Mouse (Mus musculus): ENCODE measurements around the gene Rpsa.

The Rpsa gene

GRCm38 (mm10) chr9:120112472-120112871, 15.0 kb upstream of the Rpsa start:
- in situ Hi-C loops (cut with MboI; ENCODE audit: low sequenced_read_pairs) = no loop called here

GRCm38 (mm10) chr9:120113456-120113855, 14.0 kb upstream of the Rpsa start:
- in situ Hi-C loops (cut with MboI; ENCODE audit: low sequenced_read_pairs) = no loop called here

DNA sequence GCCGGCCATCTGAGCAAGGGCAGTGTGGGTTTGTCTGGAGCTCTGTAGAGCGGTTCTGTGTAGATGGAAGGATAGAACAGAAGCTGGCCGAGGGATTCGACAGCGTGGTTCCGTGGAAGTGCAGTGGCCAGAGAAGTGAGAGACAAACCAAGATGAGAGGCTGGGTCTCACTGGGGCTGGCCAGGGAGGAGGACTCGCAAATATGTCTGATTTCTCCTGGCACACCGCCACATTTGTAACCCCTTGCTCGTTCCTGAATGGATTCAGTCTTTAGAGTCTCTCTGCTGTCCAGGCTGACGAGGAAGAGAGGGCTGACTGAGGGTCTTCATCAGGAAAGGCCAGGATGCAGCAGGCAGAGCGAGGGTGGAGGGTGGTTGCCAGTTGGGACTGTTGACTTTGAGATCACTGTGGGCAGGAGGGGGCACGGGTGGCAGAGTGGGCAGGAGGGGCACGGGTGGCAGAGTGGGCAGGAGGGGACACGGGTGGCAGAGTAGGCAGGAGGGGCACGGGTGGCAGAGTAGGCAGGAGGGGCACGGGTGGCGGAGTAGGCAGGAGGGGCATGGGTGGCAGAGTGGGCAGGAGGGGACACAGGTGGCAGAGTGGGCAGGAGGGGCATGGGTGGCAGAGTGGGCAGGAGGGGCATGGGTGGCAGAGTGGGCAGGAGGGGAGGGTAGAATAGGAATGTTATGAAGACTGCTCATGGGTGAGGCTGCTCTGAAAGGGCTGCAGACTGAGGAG, 13.3 kb upstream of the Rpsa start:
- in situ Hi-C loops (cut with MboI; ENCODE audit: low sequenced_read_pairs) = no loop called here

GRCm38 (mm10) chr9:120114789-120115151, 12.7 kb upstream of the Rpsa start:
- in situ Hi-C loops (cut with MboI; ENCODE audit: low sequenced_read_pairs) = no loop called here

DNA sequence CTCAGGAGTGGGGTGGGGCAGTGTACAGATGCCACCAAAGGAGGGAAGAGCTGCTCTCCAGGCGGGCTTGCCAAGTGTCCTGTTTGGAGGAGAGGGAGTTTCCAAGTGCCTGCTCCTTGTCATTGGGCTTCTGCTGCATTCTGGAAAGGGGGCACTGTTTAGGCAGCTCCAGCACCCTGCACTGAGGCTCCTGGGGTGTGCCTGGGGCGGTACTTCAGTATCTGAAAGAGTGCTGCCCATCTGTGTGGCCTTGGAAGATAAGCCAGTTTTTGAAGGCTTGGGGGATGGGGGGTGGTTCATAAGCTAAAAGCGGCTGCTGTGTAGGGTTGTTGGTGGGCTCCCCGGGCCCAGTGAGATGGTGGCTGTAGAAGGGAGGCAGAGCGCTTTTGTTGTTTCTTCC, 11.9 kb upstream of the Rpsa start:
- in situ Hi-C loops (cut with MboI; ENCODE audit: low sequenced_read_pairs) = no loop called here

DNA sequence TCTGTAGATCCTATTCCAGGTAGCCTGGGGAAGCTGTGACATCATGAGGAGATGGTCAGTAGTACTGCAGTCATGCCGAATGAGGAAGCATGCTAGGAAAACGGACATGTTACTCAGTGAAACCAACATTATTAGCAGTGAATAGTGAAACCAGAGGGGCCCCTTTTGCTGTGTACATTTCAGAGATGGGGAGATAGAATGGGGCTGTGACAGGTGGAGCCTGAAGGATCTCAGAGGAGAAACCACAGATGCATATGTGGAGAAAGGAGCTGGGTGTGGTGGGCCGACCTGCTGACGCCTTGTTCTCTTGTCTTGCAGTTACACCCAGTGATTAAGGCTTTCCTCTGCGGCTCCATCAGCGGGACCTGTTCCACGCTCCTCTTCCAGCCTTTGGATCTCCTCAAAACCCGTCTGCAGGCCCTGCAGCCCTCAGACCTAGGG, 11.3 kb upstream of the Rpsa start:
- in situ Hi-C loops (cut with MboI; ENCODE audit: low sequenced_read_pairs) = no loop called here

- in situ Hi-C loops (cut with MboI; ENCODE audit: low sequenced_read_pairs) = no loop called here
These were observed 9.3 kb upstream of the Rpsa start for GRCm38 (mm10) chr9:120118212-120118611.

GRCm38 (mm10) chr9:120120503-120120902, 7.0 kb upstream of the Rpsa start:
- in situ Hi-C loops (cut with MboI; ENCODE audit: low sequenced_read_pairs) = no loop called here

GRCm38 (mm10) chr9:120126868-120127267, 621 bp upstream of the Rpsa start:
- in situ Hi-C loops (cut with MboI; ENCODE audit: low sequenced_read_pairs) = no loop called here

- in situ Hi-C loops (cut with MboI; ENCODE audit: low sequenced_read_pairs) = no loop called here
These were observed 1.8 kb downstream of the Rpsa start for GRCm38 (mm10) chr9:120129276-120129675.

GRCm38 (mm10) chr9:120131784-120132288, 4.3 kb downstream of the Rpsa start:
- in situ Hi-C loops (cut with MboI; ENCODE audit: low sequenced_read_pairs) = no loop called here

- in situ Hi-C loops (cut with MboI; ENCODE audit: low sequenced_read_pairs) = no loop called here
These were observed 5.7 kb downstream of the Rpsa start for GRCm38 (mm10) chr9:120132980-120133754.

DNA sequence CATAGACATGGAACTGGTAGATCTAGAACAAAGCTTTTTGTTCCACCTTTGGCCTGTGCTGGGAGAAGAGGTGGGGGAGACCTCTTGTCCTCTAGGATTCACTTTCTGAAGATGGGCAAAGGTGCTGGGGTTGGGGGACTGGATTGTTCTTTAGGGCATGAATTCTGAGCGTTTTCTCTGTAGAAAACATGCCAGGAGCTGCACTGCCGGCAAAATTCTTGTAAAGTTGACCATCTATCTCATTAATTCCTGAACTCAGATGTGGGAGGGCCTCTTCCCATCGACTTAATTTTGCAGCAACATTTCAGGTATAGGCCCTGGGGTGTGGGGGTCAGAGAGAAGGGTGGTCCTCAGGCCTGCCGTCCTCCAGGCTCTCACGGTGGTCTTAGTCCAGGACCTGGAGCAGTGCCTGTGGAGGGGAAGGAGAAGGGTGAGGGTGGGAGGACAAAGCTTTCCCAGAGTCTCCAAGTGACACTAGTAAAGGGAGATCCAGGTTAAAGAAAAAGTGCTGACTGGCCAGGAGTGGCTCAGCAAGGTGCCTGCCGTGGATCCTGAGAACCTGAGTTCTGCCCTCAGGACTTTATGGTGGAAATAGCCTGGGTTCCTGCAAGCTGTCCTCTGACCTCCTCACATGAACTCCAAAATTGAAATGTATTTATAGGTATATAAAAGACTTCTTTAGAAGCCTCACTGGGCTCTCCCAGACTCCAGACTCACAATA, 6.4 kb downstream of the Rpsa start:
- in situ Hi-C loops (cut with MboI; ENCODE audit: low sequenced_read_pairs) = no loop called here

GRCm38 (mm10) chr9:120134529-120135160, 7.2 kb downstream of the Rpsa start:
- in situ Hi-C loops (cut with MboI; ENCODE audit: low sequenced_read_pairs) = no loop called here

DNA sequence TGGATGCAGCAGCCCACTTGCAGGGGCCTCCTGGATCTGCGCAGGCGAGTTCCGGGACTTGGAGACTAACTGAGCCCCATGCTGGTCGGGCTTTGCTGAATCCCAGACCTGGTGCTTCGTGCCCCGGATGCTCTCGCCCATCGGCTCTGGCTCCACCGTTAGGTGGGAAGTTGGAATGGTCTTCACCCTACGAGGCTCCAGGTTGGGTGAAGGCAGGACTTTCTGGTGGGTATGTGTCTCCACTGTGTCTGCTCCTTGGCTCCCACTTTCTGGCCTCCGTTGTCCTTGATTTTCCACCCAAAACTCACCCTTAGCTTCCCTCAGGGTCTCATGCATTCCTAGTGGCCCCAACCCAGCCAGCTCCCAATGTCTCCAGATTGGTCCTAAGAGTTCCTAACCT, 8.0 kb downstream of the Rpsa start:
- in situ Hi-C loops (cut with MboI; ENCODE audit: low sequenced_read_pairs) = no loop called here

GRCm38 (mm10) chr9:120140652-120141051, 13.2 kb downstream of the Rpsa start:
- in situ Hi-C loops (cut with MboI; ENCODE audit: low sequenced_read_pairs) = no loop called here

- in situ Hi-C loops (cut with MboI; ENCODE audit: low sequenced_read_pairs) = no loop called here
These were observed 17.0 kb downstream of the Rpsa start for GRCm38 (mm10) chr9:120144474-120144873.

GRCm38 (mm10) chr9:120149222-120149828, 21.8 kb downstream of the Rpsa start, which contains the start of gene Mobp:
Gene Mobp, plus strand, starts transcription at chr9:120149707.
- in situ Hi-C loops (cut with MboI; ENCODE audit: low sequenced_read_pairs) = no loop called here

DNA sequence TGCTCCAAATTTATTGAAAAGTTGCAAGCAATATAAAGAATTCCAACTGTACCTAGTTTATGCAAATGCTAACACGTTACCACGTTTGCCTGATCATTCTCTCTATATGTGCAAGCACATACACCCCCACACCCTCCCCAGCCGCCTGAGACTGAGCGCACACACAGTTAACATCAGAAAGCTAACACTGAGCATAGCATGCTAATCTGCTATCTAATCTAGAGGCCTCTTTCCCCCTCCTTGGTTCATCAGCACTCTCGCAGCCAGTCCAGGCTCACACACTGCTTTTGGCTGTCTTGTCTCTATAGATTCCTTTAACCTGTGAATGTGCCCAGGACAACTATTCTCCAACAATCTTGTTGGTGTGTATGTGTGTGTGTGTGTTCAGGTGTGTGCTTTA, 23.7 kb downstream of the Rpsa start:
- in situ Hi-C loops (cut with MboI; ENCODE audit: low sequenced_read_pairs) = no loop called here

- in situ Hi-C loops (cut with MboI; ENCODE audit: low sequenced_read_pairs) = no loop called here
These were observed 24.5 kb downstream of the Rpsa start for GRCm38 (mm10) chr9:120151906-120152399.

Data from CH12F3 (cell line).